Mouse (Mus musculus) liver, adult 2 months (tissue): Measurements from ENCODE around the gene Capg. TPM values are rescaled to one million over a fixed set of nuclear protein-coding genes. Genes with fewer than 3 reads are reported as not detected.

Experiments used
- DNase-seq: peaks from one replicate; pipeline ENCODE4 v3.0.0-alpha.2; 2011; ENCODE audit warnings: low read depth, low spot score; ENCODE audit errors: extremely low read depth
- H3K27ac ChIP-seq: fragments of 200-500 bp; replicated peaks from 2 replicates; pipeline ENCODE4 v1.5.1; 2012; ENCODE audit warnings: low read depth, mild to moderate bottlenecking, control low read depth, inconsistent platforms, low read length; ENCODE audit not compliant: insufficient read depth
- H3K27me3 ChIP-seq: fragments of 200-500 bp; 2 replicates; pipeline ENCODE4 v1.6.1; 2012; ENCODE audit warnings: mild to moderate bottlenecking, moderate library complexity, low read length, inconsistent platforms; ENCODE audit not compliant: control insufficient read depth, insufficient read depth
- H3K36me3 ChIP-seq: fragments of 200-500 bp; 2 replicates; pipeline ENCODE4 v1.6.1; 2012; ENCODE audit warnings: low read length, inconsistent platforms; ENCODE audit not compliant: control insufficient read depth, insufficient read depth
- H3K4me1 ChIP-seq: fragments of 200-500 bp; 2 replicates; pipeline ENCODE4 v1.6.1; 2011; ENCODE audit warnings: low read length; ENCODE audit not compliant: control insufficient read depth, insufficient read depth
- H3K4me3 ChIP-seq: fragments of 200-500 bp; 2 replicates; pipeline ENCODE4 v1.5.1; 2011; ENCODE audit warnings: low read depth, mild to moderate bottlenecking, control low read depth, low read length, moderate library complexity; ENCODE audit not compliant: insufficient read depth
- H3K79me2 ChIP-seq: fragments of 200-500 bp; 2 replicates; pipeline ENCODE4 v1.6.1; 2012; ENCODE audit warnings: inconsistent platforms, mild to moderate bottlenecking, low read length, moderate library complexity; ENCODE audit not compliant: control insufficient read depth, insufficient read depth
- H3K9ac ChIP-seq: fragments of 200-500 bp; 2 replicates; pipeline ENCODE4 v1.6.1; 2012; ENCODE audit warnings: low read depth, mild to moderate bottlenecking, control low read depth, inconsistent platforms, low read length
- CTCF ChIP-seq: fragments of 200-500 bp; IDR thresholded peaks from 2 replicates; pipeline ENCODE4 v1.5.1; 2011; ENCODE audit warnings: low read depth, low read length, control low read depth
- POLR2A ChIP-seq: fragments of 200-500 bp; IDR thresholded peaks from 2 replicates; pipeline ENCODE4 v1.6.1; 2011; ENCODE audit warnings: low read length, control low read depth; ENCODE audit not compliant: insufficient read depth; ENCODE audit errors: extremely low read depth
- WGBS: fragments of 180-500 bp; shearing (Covaris S2); methylation state at CpG from one replicate; pipeline ENCODE4 v1.1.7; 2018; 5-methylcytosine and 5-hydroxymethylcytosine counted together
- polyA plus RNA-seq: library from polyadenylated mRNA; depleted of rRNA; stranded (reverse); fragments of >200 nt; gene quantifications from 2 replicates; pipeline ENCODE4 v1.2.3, GENCODE M21; 2012
- total RNA-seq: library from RNA; depleted of rRNA; stranded (reverse); fragments of >200 nt; gene quantifications from 2 replicates; pipeline ENCODE4 v1.2.3, GENCODE M21; 2014

The Capg gene
- total and polyA plus RNA-seq, 2 experiments, result 2.8 to 3.9 TPM

DNA sequence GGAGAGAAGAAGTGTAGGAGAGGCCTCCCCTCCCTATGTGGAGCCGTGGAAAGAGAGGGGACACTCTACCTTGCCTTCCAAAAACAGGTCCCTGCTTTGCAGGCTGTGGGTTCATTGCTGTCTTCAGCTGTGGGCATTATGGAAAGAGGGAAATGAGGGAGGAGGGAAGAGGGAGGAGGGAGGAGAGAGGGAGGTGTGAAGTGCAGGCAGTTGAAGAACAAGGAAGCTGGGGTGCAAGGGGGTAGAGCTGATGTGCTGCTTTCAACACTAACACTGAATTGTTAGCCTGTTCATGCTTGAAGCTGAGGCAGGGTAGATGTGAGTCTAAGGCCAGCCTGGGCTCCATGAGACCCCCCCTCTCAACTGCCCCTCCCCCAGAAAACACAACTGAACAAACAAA, 25.3 kb upstream of the Capg start:
- TF ChIP-seq POLR2A, result no peak
- no peak for TF ChIP-seq CTCF
- WGBS, result 92% methylated on average over 1 of the region's 1 CpGs
- H3K27ac ChIP-seq, result no peak overlapping the region
- peaks cover 4% of the 10 kb centered on the region; the same call in 1 of the 2 replicates for H3K4me1 ChIP-seq
- no peaks in the 10 kb centered on the region for H3K27me3 ChIP-seq
- no peak overlapping the region for H3K9ac ChIP-seq
- no peaks in the 10 kb centered on the region for H3K36me3 ChIP-seq
- H3K4me3 ChIP-seq, result no peak overlapping the region
- no peak for DNase-seq
- no peaks in the 10 kb centered on the region for H3K79me2 ChIP-seq

DNA sequence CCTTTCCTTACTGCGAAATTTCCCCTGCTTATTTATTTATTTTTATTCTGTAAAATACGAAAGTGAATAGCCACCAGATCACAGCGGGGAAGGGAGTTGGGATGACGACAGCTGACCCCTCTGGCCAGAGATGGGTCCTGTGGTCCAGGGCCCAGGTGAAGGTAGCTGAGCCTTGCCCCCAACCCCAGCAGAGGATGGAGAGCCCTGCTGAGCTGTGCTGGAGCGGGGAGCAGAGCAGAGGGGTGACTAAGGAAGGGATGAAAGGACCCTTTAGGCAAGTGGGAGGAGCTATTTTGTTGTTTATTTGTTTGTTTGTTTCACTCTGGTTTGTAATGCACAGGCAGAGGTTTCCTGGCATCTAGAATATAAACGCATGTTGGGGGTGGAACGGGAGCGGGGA, 24.9 kb upstream of the Capg start:
- H3K36me3 ChIP-seq, result no peaks in the 10 kb centered on the region
- H3K27ac ChIP-seq, result no peak overlapping the region
- no peaks in the 10 kb centered on the region for H3K79me2 ChIP-seq
- H3K4me1 ChIP-seq, result peaks cover 4% of the 10 kb centered on the region; the same call in 1 of the 2 replicates
- 68% methylated on average over 8 of the region's 8 CpGs for WGBS
- no peaks in the 10 kb centered on the region for H3K27me3 ChIP-seq
- no peak for DNase-seq
- H3K4me3 ChIP-seq, result no peak overlapping the region
- H3K9ac ChIP-seq, result no peak overlapping the region
- TF ChIP-seq POLR2A (no peak), CTCF (no peak)

DNA sequence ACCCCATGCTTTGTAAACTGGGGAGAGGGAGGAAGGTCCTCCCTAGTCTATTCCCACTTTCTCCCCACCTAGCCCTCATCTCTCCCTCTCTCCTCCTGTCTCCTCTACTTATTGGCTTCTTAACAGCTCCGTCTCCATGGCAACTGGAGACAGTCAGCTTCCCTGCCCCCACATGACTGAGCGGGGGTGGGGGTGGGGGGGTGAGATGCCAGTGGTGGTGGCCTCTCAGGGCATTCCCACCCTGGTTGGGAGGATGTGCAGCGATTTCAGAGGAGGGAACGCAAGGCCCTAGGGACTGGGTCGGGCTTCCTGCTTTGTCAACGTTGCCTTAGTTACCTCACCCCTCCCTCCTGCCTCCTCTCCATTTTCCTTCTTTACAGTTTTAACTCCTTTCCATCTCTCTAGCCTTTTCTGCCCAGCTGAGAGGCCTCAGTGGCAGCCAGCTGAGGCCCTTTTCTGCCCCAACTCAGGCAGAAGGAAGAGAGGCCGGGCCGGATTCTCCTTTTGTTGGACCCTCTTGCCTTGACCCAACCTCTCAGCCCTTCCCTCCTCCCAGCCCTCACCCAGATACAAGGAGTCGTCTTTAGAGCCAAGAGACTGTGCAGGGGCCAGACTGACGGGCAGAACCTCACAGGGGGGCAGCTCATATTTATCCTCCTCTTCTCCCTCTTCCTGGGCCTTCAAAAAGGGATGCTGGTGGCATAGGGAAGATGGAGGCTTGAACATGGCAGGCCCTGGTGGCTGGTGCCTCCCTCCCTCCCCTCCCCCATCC, 24.1 kb upstream of the Capg start:
- no peaks in the 10 kb centered on the region for H3K79me2 ChIP-seq
- H3K4me1 ChIP-seq, result peaks cover 4% of the 10 kb centered on the region; the same call in 1 of the 2 replicates
- H3K9ac ChIP-seq, result no peak overlapping the region
- WGBS, result 66% methylated on average over 10 of the region's 10 CpGs
- TF ChIP-seq POLR2A, result no peak
- TF ChIP-seq CTCF, result no peak
- no peak overlapping the region for H3K27ac ChIP-seq
- H3K4me3 ChIP-seq, result no peak overlapping the region
- H3K36me3 ChIP-seq, result no peaks in the 10 kb centered on the region
- no peak for DNase-seq
- no peaks in the 10 kb centered on the region for H3K27me3 ChIP-seq

DNA sequence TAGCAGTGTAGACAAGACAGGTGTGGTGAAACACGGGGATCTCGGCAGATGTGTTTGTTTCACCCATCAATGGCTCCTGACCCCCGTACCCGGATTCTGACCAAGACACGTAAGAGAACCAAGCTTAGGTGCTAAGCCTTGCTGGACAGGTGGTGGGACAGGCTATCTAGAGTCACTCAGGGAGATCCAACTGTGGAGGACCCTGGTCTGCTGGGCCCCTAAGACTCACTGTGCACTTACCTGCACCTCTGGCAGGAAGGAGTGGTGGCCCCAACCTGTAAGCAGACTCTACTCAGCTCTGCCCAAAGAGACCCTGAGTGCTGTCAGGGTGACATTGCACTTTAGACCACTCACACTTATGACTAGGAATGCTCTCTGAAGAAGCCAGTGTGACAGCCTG, 23.3 kb upstream of the Capg start:
- no peak for DNase-seq
- Histone ChIP-seq H3K27me3 (no peaks in the 10 kb centered on the region), H3K36me3 (no peaks in the 10 kb centered on the region), H3K79me2 (no peaks in the 10 kb centered on the region), H3K9ac (no peak overlapping the region), H3K4me1 (peaks cover 4% of the 10 kb centered on the region; the same call in 1 of the 2 replicates), H3K4me3 (no peak overlapping the region), H3K27ac (no peak overlapping the region)
- 97% methylated on average over 5 of the region's 5 CpGs for WGBS
- no peak for TF ChIP-seq CTCF
- no peak for TF ChIP-seq POLR2A

DNA sequence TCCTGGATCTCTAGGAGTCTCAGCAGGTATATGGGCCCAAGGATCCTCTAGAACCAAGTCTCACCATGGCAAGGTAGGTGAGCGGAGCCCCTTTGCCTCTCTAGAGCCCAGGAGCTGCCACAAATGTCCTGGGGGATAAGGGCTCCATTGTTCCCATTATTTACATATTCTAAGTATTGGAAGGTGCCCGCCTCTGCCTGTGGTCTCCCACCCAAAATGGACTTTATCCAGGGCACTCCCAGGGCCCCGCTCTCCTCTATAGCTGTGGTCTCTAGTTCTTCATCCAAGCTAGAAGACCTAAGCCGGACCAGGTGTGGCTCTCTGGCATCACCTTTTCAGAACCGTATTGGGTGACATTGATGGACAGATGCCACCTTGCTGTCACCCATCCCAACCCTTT, 22.6 kb upstream of the Capg start, which contains the start of gene Sh2d6:
TSS of gene Sh2d6 (minus strand) at position 101 of the 400 bp plus-strand sequence.
- H3K36me3 ChIP-seq, result no peaks in the 10 kb centered on the region

DNA sequence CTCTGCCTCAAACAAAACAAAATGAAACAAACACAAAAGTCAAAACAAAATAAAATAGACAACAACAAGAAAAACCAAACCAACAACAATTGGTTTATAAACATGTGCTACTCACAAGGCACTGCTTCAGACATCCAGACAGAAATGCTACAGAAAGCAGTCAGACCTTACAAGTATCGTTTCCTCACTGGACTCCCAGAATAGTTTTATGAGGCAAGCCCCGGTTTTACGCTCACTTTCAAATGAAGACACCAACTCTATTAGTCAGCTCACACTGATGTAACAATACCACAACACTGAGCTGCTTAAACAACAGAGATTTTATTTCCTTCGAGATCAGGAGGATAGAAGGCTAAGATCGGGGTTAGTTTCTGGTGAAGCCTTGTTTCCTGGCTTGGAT, 21.9 kb upstream of the Capg start:
- TF ChIP-seq POLR2A (no peak), CTCF (no peak)
- DNase-seq, result no peak
- Histone ChIP-seq H3K27me3 (no peaks in the 10 kb centered on the region), H3K36me3 (no peaks in the 10 kb centered on the region), H3K4me1 (peaks cover 4% of the 10 kb centered on the region; the same call in 1 of the 2 replicates), H3K27ac (no peak overlapping the region), H3K79me2 (no peaks in the 10 kb centered on the region), H3K9ac (no peak overlapping the region), H3K4me3 (no peak overlapping the region)
- 89% methylated on average over 5 of the region's 5 CpGs for WGBS

More for the DNA sequence above, 22.6 kb upstream of the Capg start, which contains the start of gene Sh2d6:
- TF ChIP-seq POLR2A (no peak), CTCF (no peak)
- Histone ChIP-seq H3K9ac (no peak within 1 kb of the TSS), H3K79me2 (no peaks in the 10 kb centered on the region), H3K4me3 (no peak within 1 kb of the TSS), H3K27me3 (no peaks in the 10 kb centered on the region), H3K4me1 (peaks cover 4% of the 10 kb centered on the region; the same call in 1 of the 2 replicates), H3K27ac (no peak within 1 kb of the TSS)
- no peak for DNase-seq
- WGBS, result 95% methylated on average over 5 of the region's 5 CpGs
